ENCODE assay signal across 13 mouse cellular contexts in genomic region chr13:97251736-97252135, GRCm38 (mm10). TPM values are rescaled to one million over a fixed set of nuclear protein-coding genes. Genes with fewer than 3 reads are reported as not detected.
DNase-seq lines count a peak whose midpoint lies in the region; ATAC-seq and TF ChIP-seq lines count a peak whose summit lies in the region.
"Had no signal": no experiment of that assay in that cellular context is flagged by ENCODE, and none has a peak within 500 bp of the region (broad histone marks: within the 10 kb centered on the region; RNA-seq: fewer than 3 reads in every experiment).

No protein-coding gene starts in this region.

- no peak overlapping the region for H3K27ac ChIP-seq in lung, postnatal 0 days (ENCODE audit: low read length)
- H3K27ac ChIP-seq in forebrain, embryonic 13.5 days: peak overlapping the region; percentile 91
- H3K27ac ChIP-seq in hindbrain, embryonic 14.5 days: peak overlapping the region; percentile 32; the same call in 1 of the 2 replicates
- H3K27ac ChIP-seq in neural tube, embryonic 12.5 days: peak overlapping the region; percentile 54; the same call in 1 of the 2 replicates
- H3K27ac ChIP-seq in kidney, adult 2 months (ENCODE audit: insufficient read depth, low read depth, low read length): no peak overlapping the region
- H3K27ac ChIP-seq: limb, embryonic 13.5 days had no signal

- WGBS in lung, postnatal 0 days: 49% methylated on average over 7 of the region's 7 CpGs
- 61% methylated on average over 7 of the region's 7 CpGs for WGBS in lung, adult 2 months
- WGBS in forebrain, embryonic 13.5 days: 25% methylated on average over 7 of the region's 7 CpGs
- WGBS in hindbrain, embryonic 14.5 days: 37% methylated on average over 7 of the region's 7 CpGs
- 51% methylated on average over 7 of the region's 7 CpGs for WGBS in neural tube, embryonic 12.5 days
- 80% methylated on average over 7 of the region's 7 CpGs for WGBS in kidney, adult 2 months

- peak; percentile 60 for ATAC-seq in lung, postnatal 0 days
- no peak for ATAC-seq in forebrain, embryonic 13.5 days
- no peak for ATAC-seq in hindbrain, embryonic 14.5 days (ENCODE audit: low FRiP score)
- no peak for ATAC-seq in neural tube, embryonic 12.5 days (ENCODE audit: low FRiP score, low read depth)

- H3K36me3 ChIP-seq in lung, postnatal 0 days (ENCODE audit: insufficient read depth, low read length): no peaks in the 10 kb centered on the region; the same call in 1 of the 2 replicates
- peaks cover 65% of the 10 kb centered on the region for H3K36me3 ChIP-seq in forebrain, embryonic 13.5 days (ENCODE audit: poor library complexity, severe bottlenecking)
- H3K36me3 ChIP-seq in hindbrain, embryonic 14.5 days (replicated peaks; ENCODE audit: control insufficient read depth, insufficient read depth): peaks cover 55% of the 10 kb centered on the region
- peaks cover 48% of the 10 kb centered on the region for H3K36me3 ChIP-seq in neural tube, embryonic 12.5 days
- no peaks in the 10 kb centered on the region for H3K36me3 ChIP-seq in kidney, adult 2 months (ENCODE audit: control insufficient read depth, insufficient read depth, low read length)
- H3K36me3 ChIP-seq: G1E had no signal

- no peak for TF ChIP-seq CTCF in lung, postnatal 0 days (IDR thresholded peaks at IDR 0.05)
- TF ChIP-seq CTCF in lung, adult 2 months (IDR thresholded peaks at IDR 0.05; ENCODE audit: insufficient read depth, low read length): no peak
- no peak for TF ChIP-seq CTCF in kidney, adult 2 months (conservative IDR thresholded peaks at IDR 0.05; ENCODE audit: insufficient read depth, insufficient read length, low read depth, low read length)

- no peaks in the 10 kb centered on the region for H3K27me3 ChIP-seq in lung, postnatal 0 days (replicated peaks; ENCODE audit: insufficient read depth, low read length)
- no peaks in the 10 kb centered on the region for H3K27me3 ChIP-seq in forebrain, embryonic 13.5 days
- H3K27me3 ChIP-seq in hindbrain, embryonic 14.5 days (ENCODE audit: control insufficient read depth, insufficient read depth, low read length): no peaks in the 10 kb centered on the region
- no peaks in the 10 kb centered on the region for H3K27me3 ChIP-seq in neural tube, embryonic 12.5 days (replicated peaks)
- H3K27me3 ChIP-seq in kidney, adult 2 months (replicated peaks; ENCODE audit: control insufficient read depth, insufficient read depth, low read length): no peaks in the 10 kb centered on the region
- H3K27me3 ChIP-seq: heart, embryonic 12.5 days had no signal

- no peak for TF ChIP-seq POLR2A in lung, adult 2 months (IDR thresholded peaks at IDR 0.05; ENCODE audit: borderline replicate concordance, extremely low read depth, low read depth, low read length)
- no peak for TF ChIP-seq POLR2A in kidney, adult 2 months (IDR thresholded peaks at IDR 0.05; ENCODE audit: low read depth, low read length)

- peaks cover 6% of the 10 kb centered on the region; the same call in 1 of the 2 replicates for H3K4me1 ChIP-seq in lung, postnatal 0 days (ENCODE audit: insufficient read depth, low read depth, low read length)
- H3K4me1 ChIP-seq in lung, adult 2 months (ENCODE audit: control insufficient read depth, insufficient read depth, low read length): peaks cover 15% of the 10 kb centered on the region
- H3K4me1 ChIP-seq in forebrain, embryonic 13.5 days: peaks cover 99% of the 10 kb centered on the region
- H3K4me1 ChIP-seq in hindbrain, embryonic 14.5 days (replicated peaks; ENCODE audit: control insufficient read depth, insufficient read depth, low read length): peaks cover 66% of the 10 kb centered on the region
- peaks cover 76% of the 10 kb centered on the region for H3K4me1 ChIP-seq in neural tube, embryonic 12.5 days
- 0 out of 2 replicates have a peak, but pooled peaks cover 3% of the 10 kb centered on the region for H3K4me1 ChIP-seq in kidney, adult 2 months (ENCODE audit: control insufficient read depth, insufficient read depth, low read length)

- H3K4me3 ChIP-seq in lung, postnatal 0 days (ENCODE audit: low read depth, low read length): no peak overlapping the region
- no peak overlapping the region for H3K4me3 ChIP-seq in lung, adult 2 months (replicated peaks; ENCODE audit: extremely low read depth, low read depth, low read length)
- H3K4me3 ChIP-seq in forebrain, embryonic 13.5 days: no peak overlapping the region
- no peak overlapping the region for H3K4me3 ChIP-seq in hindbrain, embryonic 14.5 days (replicated peaks; ENCODE audit: low read length)
- H3K4me3 ChIP-seq in neural tube, embryonic 12.5 days: no peak overlapping the region
- H3K4me3 ChIP-seq in kidney, adult 2 months (ENCODE audit: insufficient read depth, low read depth, low read length): no peak overlapping the region
- H3K4me3 ChIP-seq: heart, embryonic 12.5 days; limb, embryonic 13.5 days had no signal

- no peak overlapping the region for H3K9ac ChIP-seq in lung, postnatal 0 days (replicated peaks; ENCODE audit: low read depth)
- 0 out of 2 replicates have a peak overlapping the region, but pooled peaks have one; percentile 6 for H3K9ac ChIP-seq in forebrain, embryonic 13.5 days
- H3K9ac ChIP-seq in hindbrain, embryonic 14.5 days: no peak overlapping the region
- H3K9ac ChIP-seq in neural tube, embryonic 12.5 days: no peak overlapping the region; the same call in 1 of the 2 replicates
- H3K9ac ChIP-seq: heart, embryonic 12.5 days; limb, embryonic 13.5 days had no signal

- TF ChIP-seq EP300 in lung, postnatal 0 days (IDR thresholded peaks at IDR 0.05): no peak

- DNase-seq in lung, postnatal 0 days (ENCODE audit: low spot score): peak; percentile 55
- no peak for DNase-seq in lung, adult 2 months
- no peak for DNase-seq in hindbrain, embryonic 14.5 days (ENCODE audit: low spot score)
- no peak for DNase-seq in testis, postnatal 14 days (ENCODE audit: low spot score)
- no peak for DNase-seq in kidney, adult 2 months
- no peak for DNase-seq in urinary bladder, postnatal 25 days (ENCODE audit: low spot score)
- DNase-seq: cerebellum, adult 8-10 months; thymus, postnatal 25 days had no signal

- no peaks in the 10 kb centered on the region for H3K9me3 ChIP-seq in lung, postnatal 0 days (ENCODE audit: low read length)
- no peaks in the 10 kb centered on the region for H3K9me3 ChIP-seq in forebrain, embryonic 13.5 days (replicated peaks)
- H3K9me3 ChIP-seq in hindbrain, embryonic 14.5 days (ENCODE audit: control insufficient read depth, low read length): no peaks in the 10 kb centered on the region
- no peaks in the 10 kb centered on the region for H3K9me3 ChIP-seq in neural tube, embryonic 12.5 days
- H3K9me3 ChIP-seq: G1E; heart, embryonic 12.5 days; limb, embryonic 13.5 days had no signal

- no peak overlapping the region for H3K4me2 ChIP-seq in lung, postnatal 0 days (replicated peaks; ENCODE audit: low read depth, low read length)
- 0 out of 2 replicates have a peak overlapping the region, but pooled peaks have one; percentile 85 for H3K4me2 ChIP-seq in forebrain, embryonic 13.5 days
- H3K4me2 ChIP-seq in hindbrain, embryonic 14.5 days (replicated peaks): no peak overlapping the region
- H3K4me2 ChIP-seq in neural tube, embryonic 12.5 days (replicated peaks): no peak overlapping the region
- H3K4me2 ChIP-seq: heart, embryonic 12.5 days; limb, embryonic 13.5 days had no signal

RNA-seq across cellular contexts. Expression of gene Enc1, which starts 10.8 kb away (rescaled TPM):
- 2.6 and 4.0 TPM in 2 replicates for polyA plus RNA-seq in lung, postnatal 0 days (2015; fragmentation: Nextera tagmentation; extraction: Ambion mirVana)
- 7.3 and 8.5 TPM in 2 replicates for polyA plus RNA-seq in lung, adult 2 months (2012; rRNA removed)
- polyA plus RNA-seq in forebrain, embryonic 13.5 days (2015; fragmentation: Nextera tagmentation; extraction: Ambion mirVana): 44.4 and 45.2 TPM in 2 replicates
- polyA plus RNA-seq in hindbrain, embryonic 14.5 days (2014; fragmentation: Nextera tagmentation; extraction: Ambion mirVana): 80.5 and 82.4 TPM in 2 replicates
- polyA plus RNA-seq in neural tube, embryonic 12.5 days (2016; fragmentation: Nextera tagmentation; extraction: Ambion mirVana): 28.8 and 35.3 TPM in 2 replicates
- 2.7 and 3.6 TPM in 2 replicates for polyA plus RNA-seq in kidney, adult 2 months (2012; rRNA removed)

RNA-seq across cellular contexts. Expression of gene Hexb, which starts 53.6 kb away (rescaled TPM):
- 23.6 and 26.6 TPM in 2 replicates for polyA plus RNA-seq in lung, postnatal 0 days (2015; fragmentation: Nextera tagmentation; extraction: Ambion mirVana)
- 70.6 and 71.8 TPM in 2 replicates for polyA plus RNA-seq in lung, adult 2 months (2012; rRNA removed)
- 21.4 and 21.6 TPM in 2 replicates for polyA plus RNA-seq in forebrain, embryonic 13.5 days (2015; fragmentation: Nextera tagmentation; extraction: Ambion mirVana)
- 45.3 and 50.7 TPM in 2 replicates for polyA plus RNA-seq in hindbrain, embryonic 14.5 days (2014; fragmentation: Nextera tagmentation; extraction: Ambion mirVana)
- polyA plus RNA-seq in neural tube, embryonic 12.5 days (2016; fragmentation: Nextera tagmentation; extraction: Ambion mirVana): 29.2 and 30.1 TPM in 2 replicates
- polyA plus RNA-seq in kidney, adult 2 months (2012; rRNA removed): 149 and 205 TPM in 2 replicates

Comparison
In these comparisons a context has a peak if more than half of its experiments do, and no peak if none do; other contexts are left out.
1. H3K27ac ChIP-seq: peak in forebrain, embryonic 13.5 days (single experiment), hindbrain, embryonic 14.5 days (single experiment) and neural tube, embryonic 12.5 days (single experiment); none in lung, postnatal 0 days (single experiment) and kidney, adult 2 months (single experiment).